Mouse (Mus musculus) limb, embryonic 10.5 days (tissue): ENCODE measurements at regions not wholly inside any gene's neighbourhood (a gene's known extent, or its start where the extent isn't known, plus 50 kb on each side); places are given as distances from the start of the nearest gene placed in this dataset.
A peak's percentile ranks its signal among the peaks of the same experiment; 100 is the strongest.

ENCODE experiments used
- DNase-seq: peaks from one replicate; pipeline ENCODE4 v3.0.0-alpha.2; 2017; ENCODE audit warnings: low spot score
- H3K27ac ChIP-seq: fragments of 300-500 bp; sonication (generic); 2 replicates; pipeline ENCODE4 v1.5.1; 2016; ENCODE audit warnings: mild to moderate bottlenecking
- H3K27me3 ChIP-seq: fragments of 300-500 bp; sonication (generic); 2 replicates; pipeline ENCODE4 v1.6.1; 2016; ENCODE audit warnings: low read depth, mild to moderate bottlenecking; ENCODE audit not compliant: poor library complexity, severe bottlenecking
- H3K36me3 ChIP-seq: fragments of 300-500 bp; sonication (generic); 2 replicates; pipeline ENCODE4 v1.6.1; 2016; ENCODE audit warnings: mild to moderate bottlenecking, moderate library complexity
- H3K4me1 ChIP-seq: fragments of 300-500 bp; sonication (generic); 2 replicates; pipeline ENCODE4 v1.6.1; 2016
- H3K4me3 ChIP-seq: fragments of 300-500 bp; sonication (generic); 2 replicates; pipeline ENCODE4 v1.5.1; 2016; ENCODE audit warnings: mild to moderate bottlenecking, moderate library complexity
- H3K9me3 ChIP-seq: fragments of 300-500 bp; sonication (generic); replicated peaks from 2 replicates; pipeline ENCODE4 v1.6.1; 2016; ENCODE audit warnings: mild to moderate bottlenecking
- WGBS: fragments of 180-500 bp; shearing (Covaris S2); methylation state at CpG from one replicate; pipeline ENCODE4 v1.1.7; 2016; 5-methylcytosine and 5-hydroxymethylcytosine counted together

GRCm38 (mm10) chr10:44993470-44994260 lies 73.3 kb upstream of the Prep start:
- Histone ChIP-seq H3K36me3 (no peaks in the 10 kb centered on the region), H3K27me3 (no peaks in the 10 kb centered on the region), H3K27ac (no peak overlapping the region), H3K9me3 (no peaks in the 10 kb centered on the region), H3K4me3 (no peak overlapping the region), H3K4me1 (peaks cover 42% of the 10 kb centered on the region)
- DNase-seq, result no peak
- WGBS, result 83% methylated on average over 10 of the region's 10 CpGs

GRCm38 (mm10) chr10:44989539-44989938 lies 77.5 kb upstream of the Prep start:
- no peak for DNase-seq
- no peak overlapping the region for H3K4me3 ChIP-seq
- 82% methylated on average over 6 of the region's 6 CpGs for WGBS
- H3K27me3 ChIP-seq, result no peaks in the 10 kb centered on the region
- no peak overlapping the region for H3K27ac ChIP-seq
- H3K9me3 ChIP-seq, result no peaks in the 10 kb centered on the region
- no peaks in the 10 kb centered on the region for H3K36me3 ChIP-seq
- H3K4me1 ChIP-seq, result peaks cover 36% of the 10 kb centered on the region

GRCm38 (mm10) chr10:44988756-44989155 lies 78.2 kb upstream of the Prep start:
- Histone ChIP-seq H3K9me3 (no peaks in the 10 kb centered on the region), H3K4me1 (peaks cover 28% of the 10 kb centered on the region), H3K27ac (no peak overlapping the region), H3K36me3 (no peaks in the 10 kb centered on the region), H3K4me3 (no peak overlapping the region), H3K27me3 (no peaks in the 10 kb centered on the region)
- 82% methylated on average over 8 of the region's 8 CpGs for WGBS
- DNase-seq, result no peak

- no peaks in the 10 kb centered on the region for H3K9me3 ChIP-seq
- no peaks in the 10 kb centered on the region for H3K36me3 ChIP-seq
- H3K4me3 ChIP-seq, result no peak overlapping the region
- peaks cover 25% of the 10 kb centered on the region for H3K4me1 ChIP-seq
- 17% methylated on average over 4 of the region's 4 CpGs for WGBS
- peak; percentile 39 for DNase-seq
- H3K27me3 ChIP-seq, result no peaks in the 10 kb centered on the region
- H3K27ac ChIP-seq, result no peak overlapping the region
These were observed 79.4 kb upstream of the Prep start for GRCm38 (mm10) chr10:44987615-44988014.

- no peak for DNase-seq
- Histone ChIP-seq H3K4me1 (peaks cover 37% of the 10 kb centered on the region), H3K27me3 (no peaks in the 10 kb centered on the region), H3K9me3 (no peaks in the 10 kb centered on the region), H3K36me3 (no peaks in the 10 kb centered on the region), H3K27ac (no peak overlapping the region), H3K4me3 (no peak overlapping the region)
- 78% methylated on average over 2 of the region's 2 CpGs for WGBS
These were observed 85.1 kb upstream of the Prep start for GRCm38 (mm10) chr10:44981913-44982312.

- no peak overlapping the region for H3K4me3 ChIP-seq
- no peaks in the 10 kb centered on the region for H3K27me3 ChIP-seq
- WGBS, result 98% methylated on average over 2 of the region's 2 CpGs
- H3K4me1 ChIP-seq, result peaks cover 22% of the 10 kb centered on the region
- DNase-seq, result no peak
- no peaks in the 10 kb centered on the region for H3K9me3 ChIP-seq
- H3K36me3 ChIP-seq, result no peaks in the 10 kb centered on the region
- no peak overlapping the region for H3K27ac ChIP-seq
These were observed 90.2 kb upstream of the Prep start for GRCm38 (mm10) chr10:44976815-44977214.

GRCm38 (mm10) chr10:44971911-44972310 lies 95.1 kb upstream of the Prep start:
- 84% methylated on average over 2 of the region's 2 CpGs for WGBS
- no peaks in the 10 kb centered on the region for H3K4me1 ChIP-seq
- DNase-seq, result no peak

GRCm38 (mm10) chr10:44959968-44960367 lies 107.0 kb upstream of the Prep start:
- Histone ChIP-seq H3K4me1 (no peaks in the 10 kb centered on the region), H3K27me3 (no peaks in the 10 kb centered on the region), H3K4me3 (no peak overlapping the region), H3K27ac (no peak overlapping the region), H3K9me3 (no peaks in the 10 kb centered on the region), H3K36me3 (no peaks in the 10 kb centered on the region)
- no peak for DNase-seq
- 91% methylated on average over 3 of the region's 3 CpGs for WGBS

More at GRCm38 (mm10) chr10:44971911-44972310, 95.1 kb upstream of the Prep start:
- no peaks in the 10 kb centered on the region for H3K9me3 ChIP-seq
- no peaks in the 10 kb centered on the region for H3K27me3 ChIP-seq
- no peaks in the 10 kb centered on the region for H3K36me3 ChIP-seq
- H3K4me3 ChIP-seq, result no peak overlapping the region
- H3K27ac ChIP-seq, result no peak overlapping the region

- no peak overlapping the region for H3K27ac ChIP-seq
- H3K4me1 ChIP-seq, result no peaks in the 10 kb centered on the region
- H3K27me3 ChIP-seq, result no peaks in the 10 kb centered on the region
- no peaks in the 10 kb centered on the region for H3K36me3 ChIP-seq
- H3K4me3 ChIP-seq, result no peak overlapping the region
- 79% methylated on average over 1 of the region's 1 CpGs for WGBS
- no peak for DNase-seq
- H3K9me3 ChIP-seq, result no peaks in the 10 kb centered on the region
These were observed 121.7 kb upstream of the Prep start for GRCm38 (mm10) chr10:44945205-44945725.

- Histone ChIP-seq H3K36me3 (no peaks in the 10 kb centered on the region), H3K27ac (no peak overlapping the region), H3K4me1 (no peaks in the 10 kb centered on the region), H3K4me3 (no peak overlapping the region), H3K27me3 (no peaks in the 10 kb centered on the region), H3K9me3 (no peaks in the 10 kb centered on the region)
- DNase-seq, result no peak
- WGBS, result 64% methylated on average over 1 of the region's 1 CpGs
These were observed 127.6 kb upstream of the Prep start for GRCm38 (mm10) chr10:44939403-44939802.

GRCm38 (mm10) chr10:44936976-44937500 lies 130.0 kb upstream of the Prep start:
- Histone ChIP-seq H3K27ac (no peak overlapping the region), H3K4me1 (no peaks in the 10 kb centered on the region), H3K36me3 (no peaks in the 10 kb centered on the region), H3K9me3 (no peaks in the 10 kb centered on the region), H3K4me3 (no peak overlapping the region), H3K27me3 (no peaks in the 10 kb centered on the region)
- no peak for DNase-seq
- 91% methylated on average over 5 of the region's 5 CpGs for WGBS

GRCm38 (mm10) chr10:44930796-44931195 lies 136.2 kb upstream of the Prep start:
- no peaks in the 10 kb centered on the region for H3K36me3 ChIP-seq
- H3K4me1 ChIP-seq, result no peaks in the 10 kb centered on the region
- H3K9me3 ChIP-seq, result no peaks in the 10 kb centered on the region; the same call in 1 of the 2 replicates
- WGBS, result 89% methylated on average over 2 of the region's 2 CpGs
- H3K27me3 ChIP-seq, result no peaks in the 10 kb centered on the region
- no peak overlapping the region for H3K27ac ChIP-seq
- DNase-seq, result no peak
- no peak overlapping the region for H3K4me3 ChIP-seq

- Histone ChIP-seq H3K36me3 (no peaks in the 10 kb centered on the region), H3K9me3 (no peaks in the 10 kb centered on the region), H3K4me3 (no peak overlapping the region), H3K27me3 (no peaks in the 10 kb centered on the region), H3K4me1 (no peaks in the 10 kb centered on the region), H3K27ac (no peak overlapping the region)
- 85% methylated on average over 8 of the region's 8 CpGs for WGBS
- no peak for DNase-seq
These were observed 153.1 kb upstream of the Prep start for GRCm38 (mm10) chr10:44913751-44914388.
